Mouse (Mus musculus) heart, embryonic 11.5 days (tissue): ENCODE results near the gene Satb1. TPM values are rescaled to one million over a fixed set of nuclear protein-coding genes. Genes with fewer than 3 reads are reported as not detected.

Experiments
- ATAC-seq: fragments of 200-750 bp; cut with Nextera tagmentation; replicated peaks from 2 replicates; pipeline ENCODE4 v1.8.0; 2017; ENCODE audit warnings: moderate library complexity; ENCODE audit not compliant: insufficient number of reproducible peaks, low FRiP score, low TSS enrichment
- H3K27ac ChIP-seq: fragments of 300-500 bp; sonication (generic); 2 replicates; pipeline ENCODE4 v1.5.1; 2014; ENCODE audit warnings: mild to moderate bottlenecking, low read depth, low read length
- H3K27me3 ChIP-seq: fragments of 300-500 bp; sonication (generic); 2 replicates; pipeline ENCODE4 v1.6.1; 2014; ENCODE audit warnings: mild to moderate bottlenecking, low read length, mixed read lengths; ENCODE audit not compliant: control insufficient read depth, insufficient read depth
- H3K36me3 ChIP-seq: fragments of 300-500 bp; sonication (generic); 2 replicates; pipeline ENCODE4 v1.6.1; 2014; ENCODE audit warnings: mild to moderate bottlenecking, low read length, moderate library complexity, mixed read lengths; ENCODE audit not compliant: control insufficient read depth, insufficient read depth
- H3K4me1 ChIP-seq: fragments of 300-500 bp; sonication (generic); 2 replicates; pipeline ENCODE4 v1.6.1; 2014; ENCODE audit warnings: low read length; ENCODE audit not compliant: control insufficient read depth, insufficient read depth
- H3K4me2 ChIP-seq: fragments of 300-500 bp; sonication (generic); 2 replicates; pipeline ENCODE4 v1.6.1; 2014; ENCODE audit warnings: mild to moderate bottlenecking, moderate library complexity
- H3K4me3 ChIP-seq: fragments of 300-500 bp; sonication (generic); 2 replicates; pipeline ENCODE4 v1.5.1; 2014; ENCODE audit warnings: low read depth, low read length
- H3K9ac ChIP-seq: fragments of 300-500 bp; sonication (generic); 2 replicates; pipeline ENCODE4 v1.6.1; 2014; ENCODE audit warnings: mild to moderate bottlenecking, low read depth, low read length, moderate library complexity
- H3K9me3 ChIP-seq: fragments of 300-500 bp; sonication (generic); replicated peaks from 2 replicates; pipeline ENCODE4 v1.6.1; 2016; ENCODE audit warnings: low read length; ENCODE audit not compliant: control insufficient read depth
- whole genome bisulfite sequencing: fragments of 180-500 bp; shearing (Covaris S2); extraction: QIAGEN DNeasy Blood & Tissue Kit; methylation state at CpG from one replicate; pipeline ENCODE4 v1.1.7; 2014; ENCODE audit not compliant: insufficient replicate concordance; 5-methylcytosine and 5-hydroxymethylcytosine counted together
- polyA plus RNA-seq: library from polyadenylated mRNA; unstranded; fragments of >200 nt; fragmentation: Nextera tagmentation; extraction: Ambion mirVana; gene quantifications from 2 replicates; pipeline ENCODE4 v1.2.1, GENCODE M21; 2014

Gene Satb1
- polyA plus RNA-seq, 1 experiment from 2014 or later = 10.2 TPM

DNA sequence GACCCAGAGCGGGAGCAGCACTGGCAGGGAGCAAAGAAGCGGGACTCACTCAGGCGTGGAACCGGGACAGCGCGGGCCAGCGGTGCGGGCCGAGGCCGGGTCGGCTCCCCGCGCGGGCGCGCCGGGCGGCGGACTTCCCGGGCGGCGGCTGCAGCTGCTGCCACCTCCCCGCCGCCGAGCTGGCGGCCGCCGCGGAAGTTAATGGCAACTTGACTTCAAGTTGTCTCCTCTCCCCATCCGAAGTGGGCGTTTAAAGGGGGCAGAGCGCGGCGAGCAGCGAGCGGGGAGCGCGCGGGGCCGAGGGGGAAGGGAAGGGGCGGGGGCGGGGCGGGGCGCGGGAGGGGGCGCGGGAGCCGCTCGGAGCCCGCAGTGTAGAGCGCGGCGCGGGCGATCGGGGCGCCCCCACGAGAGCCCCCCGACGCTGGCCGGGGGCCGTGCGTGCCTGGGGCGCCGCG lies 642 bp downstream of the Satb1 start:
- under 1% methylated on average over 33 of the region's 66 CpGs for WGBS
- Histone ChIP-seq H3K9me3 (no peaks in the 10 kb centered on the region), H3K27me3 (peaks cover 58% of the 10 kb centered on the region), H3K4me2 (peak overlapping the region; percentile 100), H3K4me3 (peak overlapping the region; percentile 77), H3K36me3 (no peaks in the 10 kb centered on the region), H3K27ac (no peak overlapping the region), H3K9ac (peak overlapping the region; percentile 59; the same call in 1 of the 2 replicates), H3K4me1 (peaks cover 12% of the 10 kb centered on the region; the same call in 1 of the 2 replicates)
- ATAC-seq = peak; percentile 46; the same call in 1 of the 2 replicates

DNA sequence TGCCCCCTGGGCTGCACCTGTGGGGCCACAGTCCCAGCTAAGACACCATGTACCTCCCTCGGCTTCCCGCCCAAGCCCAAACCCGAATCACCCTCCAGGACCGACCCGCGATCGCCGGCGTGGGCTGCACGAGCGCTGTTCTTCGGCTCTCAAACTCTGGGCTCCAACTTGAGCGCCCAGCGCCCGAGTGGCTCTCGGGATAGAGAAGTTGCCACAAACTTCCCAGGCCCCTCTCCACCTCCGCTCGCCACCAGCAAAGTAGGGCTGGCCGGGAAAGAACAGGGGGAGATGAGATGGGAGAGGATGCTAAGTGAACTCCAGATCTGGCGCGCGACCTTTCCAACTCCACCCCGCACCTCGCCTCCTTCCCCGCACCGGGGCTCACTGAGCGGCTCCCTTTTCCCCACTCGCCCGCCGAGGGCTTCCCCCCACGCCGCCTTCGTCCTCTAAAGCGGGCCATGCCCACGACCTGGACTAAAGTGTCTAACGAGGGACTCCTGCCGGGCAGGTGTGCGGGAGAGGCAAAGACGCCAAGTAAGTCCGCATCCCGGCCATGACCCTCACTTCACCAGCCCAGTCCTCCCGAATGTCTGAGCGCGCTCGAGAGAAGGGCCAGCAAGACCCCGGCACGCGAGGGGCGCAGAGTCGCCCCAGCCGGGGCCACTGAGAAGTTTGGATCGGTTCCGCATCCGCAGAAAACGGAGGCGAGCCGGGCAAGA lies 1.2 kb downstream of the Satb1 start:
- WGBS = under 1% methylated on average over 56 of the region's 57 CpGs
- H3K4me2 ChIP-seq = peak overlapping the region; percentile 100
- H3K4me3 ChIP-seq = peak overlapping the region; percentile 77
- H3K27me3 ChIP-seq = peaks cover 61% of the 10 kb centered on the region
- H3K9ac ChIP-seq = peak overlapping the region; percentile 59; the same call in 1 of the 2 replicates
- H3K27ac ChIP-seq = no peak overlapping the region
- peaks cover 12% of the 10 kb centered on the region; the same call in 1 of the 2 replicates for H3K4me1 ChIP-seq
- no peaks in the 10 kb centered on the region for H3K9me3 ChIP-seq
- no peaks in the 10 kb centered on the region for H3K36me3 ChIP-seq
- no peak for ATAC-seq

DNA sequence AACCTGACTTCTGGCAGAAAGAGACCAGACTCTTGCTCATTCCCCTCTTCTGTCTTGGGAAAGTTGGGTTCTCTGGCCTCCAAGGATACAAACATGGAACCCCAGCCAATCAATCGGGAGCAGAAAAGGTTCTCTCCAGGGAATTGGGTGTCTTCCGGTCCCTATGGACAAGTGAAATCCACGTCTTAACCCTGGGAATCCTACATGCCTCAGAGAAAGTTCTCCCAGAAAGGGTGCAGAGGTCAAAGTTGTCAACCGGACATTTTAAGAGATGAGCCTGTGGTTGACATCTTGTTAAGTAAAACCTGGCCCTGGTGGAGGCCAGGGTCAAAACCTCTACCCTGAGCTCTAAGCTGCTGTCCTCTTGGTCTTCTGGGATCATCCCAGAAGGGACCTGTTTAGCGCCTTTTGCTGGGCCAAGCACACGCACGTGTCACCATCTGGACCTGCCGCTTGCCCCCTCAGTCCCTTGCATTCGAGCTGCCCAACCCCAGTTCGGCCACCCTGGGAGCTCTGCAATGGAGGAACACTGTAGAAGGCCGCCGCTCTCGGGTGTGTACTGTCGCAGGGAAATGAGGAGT lies 1.9 kb downstream of the Satb1 start:
- ATAC-seq = no peak
- H3K4me3 ChIP-seq = peak overlapping the region; percentile 77
- H3K4me2 ChIP-seq = peak overlapping the region; percentile 100
- no peaks in the 10 kb centered on the region for H3K36me3 ChIP-seq
- H3K27ac ChIP-seq = no peak overlapping the region
- H3K9me3 ChIP-seq = no peaks in the 10 kb centered on the region
- no peak overlapping the region for H3K9ac ChIP-seq
- H3K27me3 ChIP-seq = peaks cover 61% of the 10 kb centered on the region
- WGBS = 12% methylated on average over 14 of the region's 14 CpGs
- H3K4me1 ChIP-seq = peaks cover 12% of the 10 kb centered on the region; the same call in 1 of the 2 replicates

DNA sequence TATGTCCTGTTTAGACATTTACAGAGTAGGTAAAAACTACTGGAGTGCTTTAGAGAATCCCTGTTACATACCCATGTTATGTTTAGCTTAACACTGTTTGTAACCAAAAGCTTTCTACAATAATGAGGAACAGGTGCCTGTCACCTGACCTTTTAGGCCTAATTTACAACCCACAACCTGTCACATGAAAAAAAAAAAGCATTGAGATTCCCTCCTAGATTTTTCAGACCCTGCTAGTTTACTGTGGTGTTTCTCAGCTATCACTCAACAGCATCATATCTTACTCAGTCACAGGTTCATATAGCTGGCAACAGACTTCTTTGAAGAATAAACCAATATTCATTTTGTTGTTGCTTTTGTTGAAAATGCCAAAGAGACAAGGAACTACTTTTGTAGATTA lies 3.7 kb downstream of the Satb1 start:
- Histone ChIP-seq H3K4me2 (no peak overlapping the region), H3K36me3 (no peaks in the 10 kb centered on the region), H3K4me3 (no peak overlapping the region), H3K27me3 (peaks cover 51% of the 10 kb centered on the region), H3K9me3 (no peaks in the 10 kb centered on the region), H3K4me1 (peaks cover 12% of the 10 kb centered on the region; the same call in 1 of the 2 replicates), H3K9ac (no peak overlapping the region), H3K27ac (no peak overlapping the region)
- ATAC-seq = no peak

DNA sequence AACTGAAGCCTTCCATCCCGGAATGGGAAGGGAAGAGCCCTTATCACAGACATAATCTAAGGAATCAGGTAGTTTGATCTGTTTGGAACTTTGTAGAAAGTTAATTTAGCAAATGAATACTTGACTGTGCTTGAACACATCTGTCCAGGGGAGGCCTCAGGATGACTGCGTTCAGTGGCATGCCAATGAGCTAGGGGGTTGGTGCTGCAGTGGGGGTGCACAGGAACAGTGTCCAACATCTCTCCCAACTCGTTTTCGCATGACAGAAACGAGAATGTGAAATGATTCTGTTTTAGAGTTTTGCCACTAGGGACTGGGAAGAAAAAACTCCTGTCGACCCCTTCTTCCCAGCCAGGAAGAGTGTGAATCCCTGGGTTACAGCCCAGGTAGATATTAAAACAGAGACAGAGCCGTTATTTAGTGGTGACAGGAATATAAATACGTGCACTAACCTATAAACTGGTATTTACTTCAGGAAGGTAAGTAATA lies 5.1 kb downstream of the Satb1 start:
- H3K9me3 ChIP-seq = no peaks in the 10 kb centered on the region
- peaks cover 7% of the 10 kb centered on the region; the same call in 1 of the 2 replicates for H3K4me1 ChIP-seq
- no peak for ATAC-seq
- no peaks in the 10 kb centered on the region for H3K36me3 ChIP-seq
- peaks cover 36% of the 10 kb centered on the region for H3K27me3 ChIP-seq
- no peak overlapping the region for H3K9ac ChIP-seq
- H3K4me3 ChIP-seq = no peak overlapping the region
- 65% methylated on average over 8 of the region's 8 CpGs for WGBS
- H3K27ac ChIP-seq = no peak overlapping the region
- H3K4me2 ChIP-seq = no peak overlapping the region

DNA sequence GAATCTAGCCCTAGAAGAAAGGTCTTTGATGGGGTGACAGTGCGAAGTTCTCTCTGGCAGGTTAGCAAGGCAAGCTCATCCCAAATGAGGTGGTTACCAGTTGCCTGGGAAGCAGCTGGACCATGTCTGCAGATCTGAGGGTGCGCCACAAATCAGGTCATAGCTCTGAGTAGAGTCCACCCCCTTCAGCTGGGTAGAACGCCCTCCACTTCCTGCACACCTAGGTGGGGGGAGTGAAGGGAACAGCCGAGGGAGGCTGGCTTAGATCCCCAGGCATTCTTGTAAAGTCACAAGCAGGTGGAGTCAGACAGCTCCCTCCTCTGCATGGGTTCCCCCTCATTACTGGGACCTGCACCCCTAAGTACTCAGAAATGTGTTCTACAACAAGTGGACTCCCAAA lies 6.6 kb downstream of the Satb1 start:
- no peaks in the 10 kb centered on the region for H3K36me3 ChIP-seq
- ATAC-seq = no peak
- H3K4me1 ChIP-seq = peaks cover 2% of the 10 kb centered on the region; the same call in 1 of the 2 replicates
- no peaks in the 10 kb centered on the region for H3K9me3 ChIP-seq
- peaks cover 23% of the 10 kb centered on the region for H3K27me3 ChIP-seq
- WGBS = 59% methylated on average over 4 of the region's 4 CpGs
- no peak overlapping the region for H3K27ac ChIP-seq
- no peak overlapping the region for H3K9ac ChIP-seq
- no peak overlapping the region for H3K4me2 ChIP-seq
- H3K4me3 ChIP-seq = no peak overlapping the region

DNA sequence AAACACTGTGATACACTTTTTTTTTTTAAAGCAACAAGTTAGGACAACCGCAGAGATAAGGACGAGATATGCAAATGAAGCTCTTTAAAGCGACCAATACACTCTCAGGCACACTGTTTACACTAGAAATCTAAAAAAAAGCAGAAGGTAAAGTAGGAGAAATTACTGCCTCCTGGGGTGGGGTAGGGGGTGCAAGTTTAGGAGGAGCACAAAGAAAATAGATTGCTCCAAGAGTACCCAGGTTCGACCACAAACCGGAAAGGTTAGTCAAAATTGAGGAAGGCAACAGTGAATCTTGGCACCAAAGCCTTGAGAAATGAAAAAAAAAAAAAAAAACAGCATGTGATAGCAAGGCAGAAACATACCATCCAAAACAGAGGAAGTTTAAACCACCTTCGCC lies 18.8 kb downstream of the Satb1 start:
- Histone ChIP-seq H3K27ac (no peak overlapping the region), H3K27me3 (no peaks in the 10 kb centered on the region), H3K9me3 (no peaks in the 10 kb centered on the region), H3K4me1 (no peaks in the 10 kb centered on the region), H3K36me3 (no peaks in the 10 kb centered on the region), H3K9ac (no peak overlapping the region), H3K4me2 (peak overlapping the region; percentile 73; the same call in 1 of the 2 replicates), H3K4me3 (no peak overlapping the region)
- 16% methylated on average over 6 of the region's 6 CpGs for WGBS
- no peak for ATAC-seq

DNA sequence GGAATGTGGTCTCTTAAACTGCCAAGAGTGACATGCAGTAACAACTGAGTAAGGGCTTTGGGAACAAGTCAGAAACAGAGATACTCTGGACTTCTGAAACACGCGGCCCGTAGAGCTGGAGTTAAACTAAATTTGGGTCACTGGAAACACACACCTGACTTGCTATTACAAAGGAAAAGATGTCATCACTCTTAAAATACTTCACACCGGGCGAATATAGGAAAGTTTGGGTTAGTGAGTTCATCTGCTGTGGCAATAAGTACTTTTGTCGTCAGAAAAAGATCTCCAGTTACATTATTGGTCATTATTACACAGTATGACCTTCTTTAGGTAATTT lies 19.3 kb downstream of the Satb1 start:
- Histone ChIP-seq H3K4me2 (peak overlapping the region; percentile 73), H3K4me1 (no peaks in the 10 kb centered on the region), H3K9me3 (no peaks in the 10 kb centered on the region), H3K4me3 (peak overlapping the region; percentile 89), H3K27ac (no peak overlapping the region), H3K36me3 (no peaks in the 10 kb centered on the region), H3K27me3 (no peaks in the 10 kb centered on the region), H3K9ac (peak overlapping the region; percentile 77; the same call in 1 of the 2 replicates)
- ATAC-seq = no peak
- 2% methylated on average over 6 of the region's 6 CpGs for WGBS
